Mouse (Mus musculus): Measurements from ENCODE around the gene Olfr896-ps1. TPM values are rescaled to one million over a fixed set of nuclear protein-coding genes. Genes with fewer than 3 reads are reported as not detected.

Gene Olfr896-ps1
- not detected for polyA plus RNA-seq (2012; fragmentation: generic; extraction: Trizol)

GRCm38 (mm10) chr9:38290807-38291206 lies at the start of gene Olfr896-ps1:
Gene Olfr896-ps1, plus strand, starts transcription at chr9:38291107.
- Histone ChIP-seq H3K4me3 (no peak within 1 kb of the TSS), H3ac (ENCODE audit: control insufficient read depth, insufficient read length) (no peak within 1 kb of the TSS), H3K79me2 (ENCODE audit: control insufficient read depth, insufficient read depth) (no peaks in the 10 kb centered on the region), H3K36me3 (ENCODE audit: control insufficient read depth, insufficient read depth) (no peaks in the 10 kb centered on the region), H3K4me2 (ENCODE audit: low read depth) (no peak within 1 kb of the TSS), H3K27me3 (ENCODE audit: control insufficient read depth, insufficient read depth, insufficient read length) (no peaks in the 10 kb centered on the region)
- TF ChIP-seq POLR2AphosphoS2 (IDR thresholded peaks at IDR 0.05; ENCODE audit: insufficient read length, low read depth): no peak

DNA sequence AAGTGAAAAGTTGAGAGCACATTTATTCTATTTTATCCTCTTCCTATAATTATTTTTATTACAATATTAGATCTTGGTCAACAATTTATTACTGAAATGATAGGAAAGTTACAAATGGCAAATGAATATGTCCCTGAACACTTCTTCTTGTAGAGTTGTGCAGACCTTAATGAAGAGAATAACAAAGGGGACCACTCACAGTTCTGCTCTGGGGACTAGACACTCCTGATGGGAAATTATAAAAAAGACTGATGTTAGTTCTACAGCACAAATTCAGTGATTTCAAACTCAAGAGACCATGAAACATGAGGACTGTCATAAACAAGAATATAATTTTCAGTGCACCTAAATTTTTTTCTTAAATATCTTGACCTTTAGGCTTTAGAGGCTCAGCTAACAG lies 38.4 kb upstream of the Olfr896-ps1 start, which contains the start of gene Olfr143:
Olfr143 (plus strand) TSS at position 301 of the 400 bp plus-strand sequence.
- no peaks in the 10 kb centered on the region for H3K79me2 ChIP-seq (ENCODE audit: control insufficient read depth, insufficient read depth)
- no peak within 1 kb of the TSS for H3ac ChIP-seq (ENCODE audit: control insufficient read depth, insufficient read length)
- no peaks in the 10 kb centered on the region for H3K27me3 ChIP-seq (ENCODE audit: control insufficient read depth, insufficient read depth, insufficient read length)
- H3K4me3 ChIP-seq: no peak within 1 kb of the TSS
- H3K36me3 ChIP-seq (ENCODE audit: control insufficient read depth, insufficient read depth): no peaks in the 10 kb centered on the region
- H3K4me2 ChIP-seq (ENCODE audit: low read depth): no peak within 1 kb of the TSS
- TF ChIP-seq TCF12 (IDR thresholded peaks at IDR 0.05; ENCODE audit: insufficient read depth, poor library complexity, severe bottlenecking) (no peak), TCF3 (IDR thresholded peaks at IDR 0.05; ENCODE audit: insufficient read length, low read depth) (no peak)

DNA sequence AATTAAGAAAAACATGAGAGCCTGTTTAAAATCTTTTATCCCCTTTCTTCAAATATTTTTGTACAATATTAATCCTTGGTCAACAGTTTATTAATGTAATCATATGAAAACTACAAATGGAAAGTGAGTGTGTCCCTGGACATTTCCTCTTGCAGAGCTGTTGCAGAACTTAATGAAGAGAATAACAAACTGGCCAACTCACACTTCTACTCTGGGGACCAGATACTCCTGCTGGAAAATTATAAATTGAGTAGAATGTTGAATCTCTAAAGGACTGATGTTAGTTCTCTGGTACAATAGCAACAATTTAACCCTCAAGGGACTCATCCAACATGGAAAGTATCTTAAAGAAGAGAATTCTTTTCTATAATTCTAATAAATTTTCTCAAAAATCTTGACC lies 23.4 kb upstream of the Olfr896-ps1 start, which contains the start of gene Olfr895:
Olfr895 (plus strand) TSS at position 301 of the 400 bp plus-strand sequence.
- no peak within 1 kb of the TSS for H3K4me3 ChIP-seq
- TF ChIP-seq SRF (IDR thresholded peaks at IDR 0.05; ENCODE audit: control insufficient read depth, insufficient read length, low read depth) (no peak), USF1 (IDR thresholded peaks at IDR 0.05; ENCODE audit: low read depth) (no peak), TCF12 (IDR thresholded peaks at IDR 0.05; ENCODE audit: insufficient read depth, poor library complexity, severe bottlenecking) (no peak), REST (IDR thresholded peaks at IDR 0.05; ENCODE audit: insufficient read depth, insufficient read length) (no peak), MAX (IDR thresholded peaks at IDR 0.05; ENCODE audit: low read depth) (no peak), E2F4 (IDR thresholded peaks at IDR 0.05; ENCODE audit: insufficient read depth) (no peak), TCF3 (IDR thresholded peaks at IDR 0.05; ENCODE audit: insufficient read length, low read depth) (no peak), POLR2AphosphoS2 (IDR thresholded peaks at IDR 0.05; ENCODE audit: insufficient read length, low read depth) (no peak), POLR2A (IDR thresholded peaks at IDR 0.05; ENCODE audit: insufficient read length, low read depth) (no peak), CEBPB (IDR thresholded peaks at IDR 0.05; ENCODE audit: insufficient read depth, poor library complexity, severe bottlenecking) (no peak), MYOD1 (IDR thresholded peaks at IDR 0.05; ENCODE audit: control insufficient read depth in 1 of 3, insufficient read length in 2 of 3, low read depth in 2 of 3) (no peak), MYOG (IDR thresholded peaks at IDR 0.05; ENCODE audit: control insufficient read depth in 1 of 3, insufficient read depth in 1 of 3, insufficient read length in 2 of 3, low read depth in 2 of 3) (no peak)

GRCm38 (mm10) chr9:38328760-38329159 lies 37.9 kb downstream of the Olfr896-ps1 start, which contains the start of gene Olfr25:
Gene Olfr25, plus strand, starts transcription at chr9:38329060.
- no peaks in the 10 kb centered on the region for H3K27me3 ChIP-seq (ENCODE audit: control insufficient read depth, insufficient read depth, insufficient read length)
- no peaks in the 10 kb centered on the region for H3K79me2 ChIP-seq (ENCODE audit: control insufficient read depth, insufficient read depth)
- no peaks in the 10 kb centered on the region for H3K36me3 ChIP-seq (ENCODE audit: control insufficient read depth, insufficient read depth)
- no peak within 1 kb of the TSS for H3K4me2 ChIP-seq (ENCODE audit: low read depth)
- H3ac ChIP-seq (ENCODE audit: control insufficient read depth, insufficient read length): no peak within 1 kb of the TSS
- no peak within 1 kb of the TSS for H3K4me3 ChIP-seq
- TF ChIP-seq POLR2AphosphoS2 (IDR thresholded peaks at IDR 0.05; ENCODE audit: insufficient read length, low read depth) (no peak), USF1 (IDR thresholded peaks at IDR 0.05; ENCODE audit: low read depth) (no peak), REST (IDR thresholded peaks at IDR 0.05; ENCODE audit: insufficient read depth, insufficient read length) (no peak), POLR2A (IDR thresholded peaks at IDR 0.05; ENCODE audit: insufficient read length, low read depth) (no peak), SRF (IDR thresholded peaks at IDR 0.05; ENCODE audit: control insufficient read depth, insufficient read length, low read depth) (no peak), MYOG (IDR thresholded peaks at IDR 0.05; ENCODE audit: control insufficient read depth in 1 of 3, insufficient read depth in 1 of 3, insufficient read length in 2 of 3, low read depth in 2 of 3) (no peak), TCF3 (IDR thresholded peaks at IDR 0.05; ENCODE audit: insufficient read length, low read depth) (no peak)

More for the DNA sequence above, 23.4 kb upstream of the Olfr896-ps1 start, which contains the start of gene Olfr895:
- no peaks in the 10 kb centered on the region for H3K79me2 ChIP-seq (ENCODE audit: control insufficient read depth, insufficient read depth)
- no peaks in the 10 kb centered on the region for H3K36me3 ChIP-seq (ENCODE audit: control insufficient read depth, insufficient read depth)
- H3ac ChIP-seq (ENCODE audit: control insufficient read depth, insufficient read length): no peak within 1 kb of the TSS
- H3K27me3 ChIP-seq (ENCODE audit: control insufficient read depth, insufficient read depth, insufficient read length): no peaks in the 10 kb centered on the region
- H3K4me2 ChIP-seq (ENCODE audit: low read depth): no peak within 1 kb of the TSS

Other genes with a start within 250 kb of the Olfr896-ps1 start
- not detected for gene Olfr884, start 244.6 kb upstream of the Olfr896-ps1 start, polyA plus RNA-seq (2012; fragmentation: generic; extraction: Trizol)
- gene Olfr885, start 229.8 kb upstream of the Olfr896-ps1 start, polyA plus RNA-seq (2012; fragmentation: generic; extraction: Trizol): not detected
- gene Olfr887, start 207.0 kb upstream of the Olfr896-ps1 start, polyA plus RNA-seq (2012; fragmentation: generic; extraction: Trizol): not detected
- gene Olfr888, start 183.0 kb upstream of the Olfr896-ps1 start, polyA plus RNA-seq (2012; fragmentation: generic; extraction: Trizol): not detected
- not detected for gene Olfr889, start 175.9 kb upstream of the Olfr896-ps1 start, polyA plus RNA-seq (2012; fragmentation: generic; extraction: Trizol)
- gene Olfr890, start 148.6 kb upstream of the Olfr896-ps1 start, polyA plus RNA-seq (2012; fragmentation: generic; extraction: Trizol): not detected
- not detected for gene Olfr891, start 110.3 kb upstream of the Olfr896-ps1 start, polyA plus RNA-seq (2012; fragmentation: generic; extraction: Trizol)
- gene Olfr893, start 82.7 kb upstream of the Olfr896-ps1 start, polyA plus RNA-seq (2012; fragmentation: generic; extraction: Trizol): not detected
- not detected for gene Olfr894, start 73.1 kb upstream of the Olfr896-ps1 start, polyA plus RNA-seq (2012; fragmentation: generic; extraction: Trizol)
- gene Olfr143, start 38.3 kb upstream of the Olfr896-ps1 start, polyA plus RNA-seq (2012; fragmentation: generic; extraction: Trizol): not detected
- gene Olfr895, start 23.3 kb upstream of the Olfr896-ps1 start, polyA plus RNA-seq (2012; fragmentation: generic; extraction: Trizol): not detected
- not detected for gene Olfr25, start 38.0 kb downstream of the Olfr896-ps1 start, polyA plus RNA-seq (2012; fragmentation: generic; extraction: Trizol)
- not detected for gene Olfr898, start 57.3 kb downstream of the Olfr896-ps1 start, polyA plus RNA-seq (2012; fragmentation: generic; extraction: Trizol)
- not detected for gene Olfr250, start 75.8 kb downstream of the Olfr896-ps1 start, polyA plus RNA-seq (2012; fragmentation: generic; extraction: Trizol)
- gene Olfr251, start 86.0 kb downstream of the Olfr896-ps1 start, polyA plus RNA-seq (2012; fragmentation: generic; extraction: Trizol): not detected
- gene Olfr147, start 110.6 kb downstream of the Olfr896-ps1 start, polyA plus RNA-seq (2012; fragmentation: generic; extraction: Trizol): 0.01 TPM
- gene Olfr901, start 138.3 kb downstream of the Olfr896-ps1 start, polyA plus RNA-seq (2012; fragmentation: generic; extraction: Trizol): 0.01 TPM
- not detected for gene Olfr902, start 156.5 kb downstream of the Olfr896-ps1 start, polyA plus RNA-seq (2012; fragmentation: generic; extraction: Trizol)
- not detected for gene Olfr904, start 172.0 kb downstream of the Olfr896-ps1 start, polyA plus RNA-seq (2012; fragmentation: generic; extraction: Trizol)
- gene Olfr905, start 180.0 kb downstream of the Olfr896-ps1 start, polyA plus RNA-seq (2012; fragmentation: generic; extraction: Trizol): not detected
- not detected for gene Olfr906, start 196.0 kb downstream of the Olfr896-ps1 start, polyA plus RNA-seq (2012; fragmentation: generic; extraction: Trizol)
- gene Olfr907, start 204.7 kb downstream of the Olfr896-ps1 start, polyA plus RNA-seq (2012; fragmentation: generic; extraction: Trizol): not detected
- gene Olfr911-ps1, start 230.5 kb downstream of the Olfr896-ps1 start, polyA plus RNA-seq (2012; fragmentation: generic; extraction: Trizol): not detected
- gene Olfr910, start 246.7 kb downstream of the Olfr896-ps1 start, polyA plus RNA-seq (2012; fragmentation: generic; extraction: Trizol): not detected